Mouse (Mus musculus) spleen, postnatal 10 days (tissue): ENCODE data around the gene Anapc1.
"Not testable (repeated sequence)": the region's sequence is repeated elsewhere in the genome, so short reads cannot be mapped to it uniquely, and the experiment has no call there.

ENCODE experiments used
- DNase-seq, 2 experiments: peaks; one replicate each; pipeline ENCODE4 v3.0.0; 2021 to 2022; ENCODE audit warnings: low spot score in 2 of 2

The Anapc1 gene

GRCm38 (mm10) chr2:128697047-128697446, 9.9 kb upstream of the Anapc1 start:
- DNase-seq = no peak

- no peak for DNase-seq
These were observed 9.2 kb upstream of the Anapc1 start for GRCm38 (mm10) chr2:128696426-128696825.

GRCm38 (mm10) chr2:128694548-128694947, 7.4 kb upstream of the Anapc1 start:
- no peak for DNase-seq

- DNase-seq = not testable (repeated sequence)
These were observed 6.6 kb upstream of the Anapc1 start for GRCm38 (mm10) chr2:128693828-128694227.

GRCm38 (mm10) chr2:128693236-128693635, 6.0 kb upstream of the Anapc1 start:
- no peak for DNase-seq

- DNase-seq = no peak
These were observed 5.6 kb upstream of the Anapc1 start for GRCm38 (mm10) chr2:128692771-128693170.

- no peak for DNase-seq
These were observed 5.1 kb upstream of the Anapc1 start for GRCm38 (mm10) chr2:128692336-128692735.

GRCm38 (mm10) chr2:128687558-128688120, 448 bp upstream of the Anapc1 start:
- DNase-seq = no peak

GRCm38 (mm10) chr2:128680661-128681060, 6.5 kb downstream of the Anapc1 start:
- no peak for DNase-seq

- DNase-seq = no peak
These were observed 66.6 kb downstream of the Anapc1 start for GRCm38 (mm10) chr2:128620578-128620977.

GRCm38 (mm10) chr2:128615366-128615765, 71.8 kb downstream of the Anapc1 start:
- DNase-seq = no peak

GRCm38 (mm10) chr2:128613365-128613764, 73.8 kb downstream of the Anapc1 start:
- DNase-seq = no peak

GRCm38 (mm10) chr2:128612275-128612674, 74.9 kb downstream of the Anapc1 start:
- DNase-seq = no peak

GRCm38 (mm10) chr2:128611178-128611577, 76.0 kb downstream of the Anapc1 start:
- DNase-seq = no peak

- no peak for DNase-seq
These were observed 77.9 kb downstream of the Anapc1 start for GRCm38 (mm10) chr2:128609286-128609685.

- no peak for DNase-seq
These were observed 85.7 kb downstream of the Anapc1 start for GRCm38 (mm10) chr2:128601534-128601933.

GRCm38 (mm10) chr2:128592301-128592700, 94.9 kb downstream of the Anapc1 start:
- no peak for DNase-seq

- no peak for DNase-seq
These were observed 96.3 kb downstream of the Anapc1 start, which contains the start of gene Spdye4c for GRCm38 (mm10) chr2:128590909-128591308. TSS of gene Spdye4c (plus strand) at chr2:128591209.

- DNase-seq = no peak
These were observed 104.3 kb downstream of the Anapc1 start for GRCm38 (mm10) chr2:128582881-128583280.

GRCm38 (mm10) chr2:128572726-128573624, 114.2 kb downstream of the Anapc1 start:
- peak; percentile 53 to 80 for DNase-seq

- no peak for DNase-seq
These were observed 116.2 kb downstream of the Anapc1 start for GRCm38 (mm10) chr2:128571001-128571400.

- no peak for DNase-seq
These were observed 118.7 kb downstream of the Anapc1 start for GRCm38 (mm10) chr2:128568490-128568889.

GRCm38 (mm10) chr2:128568018-128568417, 119.2 kb downstream of the Anapc1 start:
- DNase-seq = no peak
